Mouse (Mus musculus) thymus, adult 2 months (tissue): Measurements from ENCODE around the gene Cep295.

Experiments used
- CTCF ChIP-seq: fragments of 200-500 bp; IDR thresholded peaks from 2 replicates; pipeline ENCODE4 v1.5.1; 2012; ENCODE audit warnings: mild to moderate bottlenecking, control low read depth, low read length, moderate library complexity, borderline replicate concordance; ENCODE audit not compliant: control insufficient read depth, poor library complexity, insufficient read depth; ENCODE audit errors: extremely low read depth
- POLR2A ChIP-seq: fragments of 200-500 bp; IDR thresholded peaks from 2 replicates; pipeline ENCODE4 v1.6.1; 2012; ENCODE audit warnings: mild to moderate bottlenecking, low read length, control low read depth, moderate library complexity; ENCODE audit not compliant: control insufficient read depth, poor library complexity, insufficient read depth; ENCODE audit errors: extremely low read depth

DNA sequence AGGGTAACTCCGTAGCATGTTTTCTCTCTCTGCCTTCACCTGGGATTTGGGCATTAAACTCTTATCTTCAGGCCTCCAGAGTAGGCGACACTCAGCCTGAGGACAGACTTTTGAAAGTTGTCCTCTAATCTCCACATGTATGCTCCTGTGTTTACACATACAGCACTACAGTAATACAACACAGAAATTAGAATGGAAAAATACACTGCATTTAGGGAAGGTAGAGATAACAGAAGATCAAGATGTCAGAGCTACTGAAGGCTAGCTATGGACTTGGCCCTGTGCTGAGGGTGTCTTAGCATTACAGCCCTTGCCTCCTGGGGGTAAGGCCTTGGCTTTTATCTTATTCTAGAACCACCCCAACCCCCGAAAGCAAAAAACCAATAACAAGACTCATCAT is 69.2 kb downstream of the Cep295 start:
- no peak for TF ChIP-seq CTCF
- no peak for TF ChIP-seq POLR2A
